Mouse (Mus musculus): ENCODE measurements around the gene Nipsnap1. TPM values are rescaled to one million over a fixed set of nuclear protein-coding genes. Genes with fewer than 3 reads are reported as not detected.
A peak's percentile ranks its signal among the peaks of the same experiment; 100 is the strongest.

Nipsnap1 gene
- 50.7 and 53.5 TPM in 2 replicates for total RNA-seq (2012; rRNA removed)
- 77.6 and 79.3 TPM in 2 replicates for total RNA-seq (2014; rRNA removed)
- polyA plus RNA-seq (2012; ENCODE audit: insufficient read length, low read depth): 94.0 and 97.9 TPM in 2 replicates

DNA sequence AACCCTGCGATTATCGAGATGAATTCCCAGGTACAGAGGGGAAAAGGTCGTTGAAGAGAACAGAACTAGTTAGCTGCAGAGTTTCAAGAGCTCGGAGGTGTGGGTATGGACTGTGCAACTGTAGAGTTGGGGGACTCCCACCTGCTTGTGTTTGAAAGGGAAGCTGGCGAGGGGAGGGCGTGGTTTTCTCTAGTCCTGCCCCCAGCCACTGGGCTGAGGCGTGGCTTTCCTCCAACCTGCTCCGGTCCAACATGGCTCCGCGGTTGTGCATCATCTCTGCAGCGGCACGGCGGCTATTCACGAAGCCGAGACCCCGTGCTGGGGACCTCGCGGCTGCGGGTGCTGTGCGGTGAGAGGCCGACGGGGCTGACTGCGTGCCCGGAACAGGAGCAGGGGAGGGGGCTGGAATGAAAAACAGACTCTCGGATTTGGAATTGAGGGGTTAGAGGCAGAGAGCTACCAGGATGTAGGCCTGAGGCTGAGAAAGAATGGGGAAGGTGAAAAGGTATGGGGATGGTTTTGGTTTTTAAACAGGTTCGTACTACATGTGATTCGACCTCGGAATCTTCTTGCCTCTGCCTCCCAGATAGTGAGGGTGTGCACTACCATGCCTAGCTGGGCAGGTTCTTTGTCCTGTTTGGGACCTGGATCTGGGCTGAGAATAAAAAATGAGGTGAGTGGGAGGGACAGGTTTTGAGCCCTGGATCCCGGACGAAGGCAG, at the start of gene Nipsnap1:
TSS of gene Nipsnap1 (plus strand) at position 197 of the 721 bp plus-strand sequence.
- peak within 1 kb of the TSS; percentile 76 for H3K4me2 ChIP-seq (ENCODE audit: insufficient read depth, low read depth, poor library complexity, severe bottlenecking)
- peaks cover 14 to 38% of the 10 kb centered on the region in 2 experiments for H3K4me1 ChIP-seq (ENCODE audit: control insufficient read depth in 1 of 2, insufficient read depth in 2 of 2)
- in situ Hi-C loops (cut with MboI; ENCODE audit: low pct_ligation_motif_present, low pct_unique_long_range_greater_than_20kb, low sequenced_read_pairs) (no loop called here), dilution Hi-C loops (cut with MboI; ENCODE audit: extremely low pct_ligation_motif_present, extremely low pct_unique_long_range_greater_than_20kb, low sequenced_read_pairs) (no loop called here)
- no peak within 1 kb of the TSS for H3K27ac ChIP-seq (ENCODE audit: insufficient read depth, low read depth)
- TF ChIP-seq POLR2AphosphoS2 (IDR thresholded peaks at IDR 0.05; ENCODE audit: low read depth, low read length) (no peak), NRF1 (IDR thresholded peaks at IDR 0.05; ENCODE audit: low read depth, low read length) (peak; percentile 54; the same call in 1 of the 2 replicates), ETS1 (conservative IDR thresholded peaks at IDR 0.05; ENCODE audit: low read depth, low read length) (no peak; the same call in 1 of the 2 replicates), RCOR1 (conservative IDR thresholded peaks at IDR 0.05; ENCODE audit: low read depth, low read length) (no peak), SIN3A (IDR thresholded peaks at IDR 0.05; ENCODE audit: low read length) (peak; percentile 66), MYC (IDR thresholded peaks at IDR 0.05; ENCODE audit: low read depth, low read length) (peak; percentile 62; the same call in 1 of the 2 replicates), MAX (IDR thresholded peaks at IDR 0.05; ENCODE audit: low read length) (peak; percentile 58), ZMIZ1 (IDR thresholded peaks at IDR 0.05; ENCODE audit: low read depth, low read length) (peak; percentile 61), IRF4 (IDR thresholded peaks at IDR 0.05; ENCODE audit: low read depth, low read length) (peak; percentile 41; the same call in 1 of the 2 replicates), CTCF (conservative IDR thresholded peaks at IDR 0.05 in 1 of 2, IDR thresholded peaks at IDR 0.05 in 1 of 2; ENCODE audit: low read depth in 2 of 2, low read length in 2 of 2) (no peak), ZC3H11A (IDR thresholded peaks at IDR 0.05; ENCODE audit: low read depth, low read length) (no peak), E2F4 (IDR thresholded peaks at IDR 0.05; ENCODE audit: insufficient replicate concordance, low read depth, low read length) (no peak), MXI1 (IDR thresholded peaks at IDR 0.05; ENCODE audit: low read depth, low read length) (peak; percentile 65; the same call in 1 of the 2 replicates), HCFC1 (IDR thresholded peaks at IDR 0.05; ENCODE audit: low read depth, low read length) (peak; percentile 64), MAZ (IDR thresholded peaks at IDR 0.05; ENCODE audit: low read depth, low read length) (peak; percentile 44; the same call in 1 of the 2 replicates), CHD1 (IDR thresholded peaks at IDR 0.05; ENCODE audit: low read depth, low read length) (no peak), TBP (conservative IDR thresholded peaks at IDR 0.05; ENCODE audit: low read depth, low read length) (peak; percentile 83), CHD2 (IDR thresholded peaks at IDR 0.05; ENCODE audit: low read length) (no peak), TCF12 (IDR thresholded peaks at IDR 0.05; ENCODE audit: low read depth, low read length) (peak; percentile 87), NELFE (IDR thresholded peaks at IDR 0.05; ENCODE audit: low read depth, low read length) (peak; percentile 75), POLR2A (IDR thresholded peaks at IDR 0.05; ENCODE audit: low read depth, low read length) (peak; percentile 85), MEF2A (IDR thresholded peaks at IDR 0.05; ENCODE audit: borderline replicate concordance, low read depth, low read length) (0 out of 2 replicates have a peak, but pooled peaks have one; percentile 40)
- H3K36me3 ChIP-seq (replicated peaks in 1 of 2; ENCODE audit: control insufficient read depth in 1 of 2, insufficient read depth in 1 of 2, low read length in 1 of 2): peaks cover 5 to 23% of the 10 kb centered on the region in 2 experiments
- H3K4me3 ChIP-seq (replicated peaks in 1 of 3; ENCODE audit: low read depth in 2 of 3, low read length in 2 of 3, poor library complexity in 1 of 3): peak within 1 kb of the TSS; percentile 75 to 93 (median 75)
- DNase-seq (ENCODE audit: extremely low read depth): peak; percentile 95
- peaks cover 9% of the 10 kb centered on the region for H3K9me3 ChIP-seq (replicated peaks; ENCODE audit: low read length)
- H3K79me2 ChIP-seq (replicated peaks; ENCODE audit: control insufficient read depth, extremely low read depth, insufficient read depth, poor library complexity, severe bottlenecking): peaks cover 4% of the 10 kb centered on the region; the same call in 1 of the 2 replicates
- peak within 1 kb of the TSS; percentile 35 for H3K9ac ChIP-seq (ENCODE audit: insufficient read depth, low read depth)
- no peaks in the 10 kb centered on the region for H3K27me3 ChIP-seq (replicated peaks)

All from CH12.LX (cell line).